Mouse (Mus musculus) Patski (cell line): ENCODE measurements around the gene Tep1. TPM values are rescaled to one million over a fixed set of nuclear protein-coding genes. Genes with fewer than 3 reads are reported as not detected.
"Not testable (repeated sequence)": the region's sequence is repeated elsewhere in the genome, so short reads cannot be mapped to it uniquely, and the experiment has no call there.

Experiments
- ATAC-seq: fragments of 100-300 bp; one replicate; pipeline ENCODE4 v1.8.0; 2021
- CTCF ChIA-PET: fragments of 350-600 bp; sonication (Branson Sonifier 250); formaldehyde crosslinking; loops from one replicate; lab custom pipeline; 2022; ENCODE audit warnings: inconsistent platforms; lab: Charles Lee
- POLR2A ChIA-PET: fragments of 350-600 bp; sonication (Branson Sonifier 250); formaldehyde crosslinking; loops from one replicate; lab custom pipeline; 2022; ENCODE audit warnings: antibody characterized with exemption, inconsistent platforms; lab: Charles Lee
- DNase-seq: peaks from one replicate; pipeline ENCODE4 v3.0.0-alpha.2; 2011; ENCODE audit warnings: low read depth, low spot score
- H3K27me3 ChIP-seq: fragments of 371-371 bp; one replicate; pipeline ENCODE4 v1.5.1; 2021
- CTCF ChIP-seq: fragments of 100-300 bp; IDR thresholded peaks from one replicate; pipeline ENCODE4 v1.5.1; 2021
- in situ Hi-C: fragments of 300-500 bp; cut with MboI; formaldehyde crosslinking; loops from 3 replicates; pipeline ENCODE4 v1.11.1; 2018; ENCODE audit warnings: low pct_unique_long_range_greater_than_20kb, mixed read lengths
- polyA plus RNA-seq: library from polyadenylated mRNA; unstranded; gene quantifications from one replicate; pipeline ENCODE4 v1.2.3, GENCODE M21; 2021

Tep1 gene
- polyA plus RNA-seq, 1 experiment from 2014 or later: 19.6 TPM

DNA sequence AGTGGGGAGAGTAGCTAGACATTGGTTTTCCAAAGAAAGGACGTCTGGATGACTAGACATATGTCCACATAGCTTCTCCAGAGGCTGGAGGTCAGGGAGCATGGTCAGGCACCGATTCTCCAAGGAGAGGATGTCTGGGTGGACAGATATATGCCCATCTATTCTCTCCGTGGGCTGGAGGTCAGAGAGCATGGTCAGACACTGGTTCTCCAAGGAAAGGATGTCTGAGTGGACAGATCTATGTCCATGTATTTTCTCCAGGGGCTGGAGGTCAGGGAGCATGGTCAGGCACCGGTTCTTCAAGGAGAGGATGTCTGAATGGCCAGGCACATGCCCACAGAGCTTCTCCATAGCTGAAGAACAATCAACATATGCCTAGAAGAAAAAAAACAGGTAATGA lies 2.1 kb downstream of the Tep1 start:
- POLR2A ChIA-PET: no interaction called here
- CTCF ChIA-PET: no interaction called here
- DNase-seq: no peak
- H3K27me3 ChIP-seq: no peaks in the 10 kb centered on the region
- no peak for ATAC-seq
- no peak for TF ChIP-seq CTCF
- in situ Hi-C loops: no loop called here

- CTCF ChIA-PET: no interaction called here
- H3K27me3 ChIP-seq: no peaks in the 10 kb centered on the region
- ATAC-seq: no peak
- POLR2A ChIA-PET: no interaction called here
- no peak for DNase-seq
- in situ Hi-C loops: no loop called here
- TF ChIP-seq CTCF: no peak
These were observed 3.4 kb downstream of the Tep1 start for GRCm38 (mm10) chr14:50866966-50867365.

GRCm38 (mm10) chr14:50865005-50865404 lies 5.4 kb downstream of the Tep1 start:
- POLR2A ChIA-PET: interaction anchor here (0.6 kb wide), 1 partner anchor 24 kb away, joined by 5 read pairs; no protein-coding TSS in a partner anchor
- CTCF ChIA-PET, in situ Hi-C loops, H3K27me3 ChIP-seq, ATAC-seq, DNase-seq: not testable (repeated sequence)

- POLR2A ChIA-PET: no interaction called here
- no peaks in the 10 kb centered on the region for H3K27me3 ChIP-seq
- in situ Hi-C loops: no loop called here
- no peak for TF ChIP-seq CTCF
- CTCF ChIA-PET: no interaction called here
- DNase-seq (no peak), ATAC-seq (no peak)
These were observed 7.7 kb downstream of the Tep1 start for GRCm38 (mm10) chr14:50862641-50863040.

- ChIA-PET CTCF (no interaction called here), POLR2A (no interaction called here)
- TF ChIP-seq CTCF: no peak
- in situ Hi-C loops: no loop called here
- H3K27me3 ChIP-seq: no peaks in the 10 kb centered on the region
- no peak for DNase-seq
- no peak for ATAC-seq
These were observed 14.6 kb downstream of the Tep1 start for GRCm38 (mm10) chr14:50855788-50856187.

- in situ Hi-C loops: no loop called here
- H3K27me3 ChIP-seq: no peaks in the 10 kb centered on the region
- POLR2A ChIA-PET: no interaction called here
- TF ChIP-seq CTCF: no peak
- CTCF ChIA-PET: no interaction called here
- ATAC-seq (no peak), DNase-seq (no peak)
These were observed 33.1 kb downstream of the Tep1 start for GRCm38 (mm10) chr14:50837236-50837635.

DNA sequence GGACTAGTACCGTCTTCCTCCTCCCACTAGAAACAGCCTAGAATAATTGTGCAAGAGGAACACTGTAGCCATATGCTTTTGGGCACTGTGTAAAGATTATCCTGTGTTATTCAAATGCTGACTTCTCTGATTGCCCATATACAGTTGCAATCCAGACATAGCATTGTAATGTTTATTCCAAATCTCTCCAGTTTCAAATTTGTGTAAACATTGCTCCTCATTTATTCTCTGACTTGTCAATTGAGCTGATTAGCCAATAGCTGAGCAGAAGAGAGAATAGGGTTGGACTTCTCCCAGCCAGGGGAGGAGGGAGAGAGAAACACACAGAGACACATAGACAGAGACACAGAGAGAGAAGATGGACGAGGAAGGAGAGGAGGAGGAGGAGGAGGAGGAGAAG lies 35.9 kb downstream of the Tep1 start:
- ATAC-seq: no peak

GRCm38 (mm10) chr14:50833964-50834363 lies 36.4 kb downstream of the Tep1 start:
- no peak for TF ChIP-seq CTCF
- in situ Hi-C loops: no loop called here
- ATAC-seq: peak; percentile 44
- CTCF ChIA-PET: interaction anchor here (1.2 kb wide), 1 partner anchor 10 kb away, joined by 3 read pairs; no protein-coding TSS in a partner anchor
- H3K27me3 ChIP-seq: no peaks in the 10 kb centered on the region
- POLR2A ChIA-PET: no interaction called here
- no peak for DNase-seq

More for the DNA sequence above, 35.9 kb downstream of the Tep1 start:
- ChIA-PET POLR2A (no interaction called here), CTCF (interaction anchor here (1.2 kb wide), 1 partner anchor 10 kb away, joined by 3 read pairs; no protein-coding TSS in a partner anchor)
- no peak for DNase-seq
- in situ Hi-C loops: no loop called here
- no peaks in the 10 kb centered on the region for H3K27me3 ChIP-seq
- no peak for TF ChIP-seq CTCF

- ATAC-seq (no peak), DNase-seq (no peak)
- in situ Hi-C loops: no loop called here
- TF ChIP-seq CTCF: no peak
- CTCF ChIA-PET: no interaction called here
- H3K27me3 ChIP-seq: no peaks in the 10 kb centered on the region
- POLR2A ChIA-PET: no interaction called here
These were observed 40.5 kb downstream of the Tep1 start for GRCm38 (mm10) chr14:50829878-50830277.

- ChIA-PET CTCF (no interaction called here), POLR2A (interaction anchor here (0.6 kb wide), 1 partner anchor 43 kb away, joined by 3 read pairs; no protein-coding TSS in a partner anchor)
- in situ Hi-C loops: no loop called here
- no peaks in the 10 kb centered on the region for H3K27me3 ChIP-seq
- no peak for DNase-seq
- no peak for TF ChIP-seq CTCF
- ATAC-seq: no peak
These were observed 43.8 kb downstream of the Tep1 start for GRCm38 (mm10) chr14:50826579-50826978.

DNA sequence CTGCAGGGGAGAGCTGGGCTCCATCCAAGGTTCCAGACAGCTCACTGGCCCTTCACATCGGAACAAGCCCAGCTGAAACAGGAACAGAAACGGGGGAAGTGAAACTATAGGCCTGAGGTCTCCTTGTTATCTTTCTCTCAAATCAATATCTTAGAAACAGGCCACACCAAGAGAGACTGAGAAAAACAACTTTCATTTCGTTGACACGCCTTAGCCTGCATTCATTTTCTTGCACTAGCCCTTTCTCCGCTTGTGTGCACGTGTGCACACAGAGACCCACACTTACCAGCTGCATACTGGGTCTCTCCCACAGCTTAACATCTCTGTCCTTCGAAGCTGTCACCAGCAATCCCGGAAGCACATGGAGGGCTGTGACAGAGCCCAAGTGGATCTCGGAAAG lies 46.1 kb downstream of the Tep1 start:
- in situ Hi-C loops: no loop called here
- no peak for TF ChIP-seq CTCF
- POLR2A ChIA-PET: no interaction called here
- CTCF ChIA-PET: interaction anchor here (1.0 kb wide), 1 partner anchor 240 kb away, joined by 3 read pairs; no protein-coding TSS in a partner anchor
- ATAC-seq: no peak
- no peaks in the 10 kb centered on the region for H3K27me3 ChIP-seq
- no peak for DNase-seq

DNA sequence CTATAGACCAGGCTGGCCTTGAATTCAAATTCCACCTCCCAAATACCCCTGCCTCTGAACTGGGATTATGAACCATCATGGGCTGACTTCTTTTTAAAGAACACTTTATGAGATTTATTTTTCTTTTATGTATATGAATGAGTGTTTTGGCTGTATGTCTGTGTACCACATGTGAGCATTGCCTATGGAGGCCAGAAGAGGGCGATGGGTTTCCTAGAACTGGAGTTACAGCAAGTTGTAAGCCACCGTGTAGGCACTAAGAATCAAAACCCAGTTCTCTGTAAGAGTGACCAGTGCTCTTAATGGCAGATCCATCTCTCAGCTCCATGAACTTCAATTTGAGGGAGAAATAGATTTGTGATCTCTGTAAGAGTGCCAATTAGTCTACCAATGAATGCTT lies 47.1 kb downstream of the Tep1 start:
- ATAC-seq (no peak), DNase-seq (no peak)
- no peaks in the 10 kb centered on the region for H3K27me3 ChIP-seq
- TF ChIP-seq CTCF: no peak
- in situ Hi-C loops: no loop called here
- ChIA-PET CTCF (no interaction called here), POLR2A (no interaction called here)
